Mouse (Mus musculus): Measurements from ENCODE around the gene Rnf220.

DNA sequence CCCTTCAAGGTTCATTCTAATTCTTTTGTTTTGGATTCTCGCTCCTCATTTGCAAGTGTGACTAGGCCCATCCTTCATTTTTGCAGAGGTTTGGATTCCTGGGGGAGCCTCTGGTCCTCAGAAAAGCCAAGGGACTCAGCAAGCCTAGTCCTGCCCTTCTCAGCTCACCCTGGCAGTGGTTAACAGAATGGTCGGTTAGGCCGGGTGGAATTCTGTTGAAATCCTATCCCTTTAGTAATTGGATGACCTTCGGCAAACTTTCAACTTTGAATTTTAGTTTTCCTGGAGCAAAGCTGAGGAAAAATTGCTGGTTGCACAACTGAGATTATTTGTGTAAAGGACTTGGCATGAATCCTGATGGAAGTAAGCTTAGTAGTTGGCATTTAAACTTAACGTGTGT, 244.5 kb downstream of the Rnf220 start:
- TF ChIP-seq CTCF (conservative IDR thresholded peaks at IDR 0.05; ENCODE audit: low read length): no peak
- TF ChIP-seq NANOG (IDR thresholded peaks at IDR 0.05; ENCODE audit: borderline replicate concordance, low read length): no peak; the same call in 1 of the 2 replicates
